Mouse (Mus musculus) erythroid progenitor cell, adult 5-6 weeks (primary cell): ENCODE results near the gene Spryd4. TPM values are rescaled to one million over a fixed set of nuclear protein-coding genes. Genes with fewer than 3 reads are reported as not detected.
"Not testable (repeated sequence)": the region's sequence is repeated elsewhere in the genome, so short reads cannot be mapped to it uniquely, and the experiment has no call there.

Experiments
- ATAC-seq: replicated peaks from 2 replicates; pipeline ENCODE4 v1.8.0; 2016; ENCODE audit warnings: moderate number of reproducible peaks, mild to moderate bottlenecking, moderate TSS enrichment, inconsistent platforms; ENCODE audit not compliant: poor library complexity, low FRiP score, severe bottlenecking
- total RNA-seq, 2 experiments: library from RNA; stranded (forward) in 1 of 2; stranded (reverse) in 1 of 2; fragments of 150-400 nt in 1 of 2; fragments of 186-747, 209-891 nt in 1 of 2; gene quantifications; 2 replicates each; pipeline versions ENCODE4 v1.2.3 to v1.2.4; 2015 to 2017; ENCODE audit warnings: low replicate concordance in 2 of 2

Spryd4 gene
- total RNA-seq, 2 experiments from 2014 or later = 2.1 to 3.1 TPM

GRCm38 (mm10) chr10:128228009-128228408 is 16.4 kb upstream of the Spryd4 start:
- ATAC-seq = no peak

- no peak for ATAC-seq
Measured at GRCm38 (mm10) chr10:128227592-128227991, 16.0 kb upstream of the Spryd4 start.

GRCm38 (mm10) chr10:128225538-128225937 is 13.9 kb upstream of the Spryd4 start, which contains the start of gene Mip:
Gene Mip (plus strand): TSS chr10:128225838.
- ATAC-seq = no peak

GRCm38 (mm10) chr10:128225064-128225463 is 13.5 kb upstream of the Spryd4 start:
- no peak for ATAC-seq

GRCm38 (mm10) chr10:128221533-128222286 is 10.1 kb upstream of the Spryd4 start:
- ATAC-seq = no peak

GRCm38 (mm10) chr10:128218387-128219117 is 6.9 kb upstream of the Spryd4 start:
- ATAC-seq = peak; percentile 83

GRCm38 (mm10) chr10:128214981-128215380 is 3.4 kb upstream of the Spryd4 start:
- no peak for ATAC-seq

GRCm38 (mm10) chr10:128214112-128214511 is 2.5 kb upstream of the Spryd4 start:
- ATAC-seq = not testable (repeated sequence)

- peak; percentile 80 for ATAC-seq
Measured at GRCm38 (mm10) chr10:128212871-128213323, 1.3 kb upstream of the Spryd4 start.

GRCm38 (mm10) chr10:128212148-128212547 is 541 bp upstream of the Spryd4 start:
- no peak for ATAC-seq

- peak; percentile 25; the same call in 1 of the 2 replicates for ATAC-seq
Measured at GRCm38 (mm10) chr10:128210954-128211353, 653 bp downstream of the Spryd4 start.

- ATAC-seq = no peak
Measured at GRCm38 (mm10) chr10:128210131-128210530, 1.5 kb downstream of the Spryd4 start.

- ATAC-seq = no peak
Measured at GRCm38 (mm10) chr10:128209311-128210009, 2.1 kb downstream of the Spryd4 start.

GRCm38 (mm10) chr10:128208326-128208725 is 3.3 kb downstream of the Spryd4 start:
- ATAC-seq = no peak

GRCm38 (mm10) chr10:128204941-128205340 is 6.7 kb downstream of the Spryd4 start:
- no peak for ATAC-seq

- ATAC-seq = no peak
Measured at GRCm38 (mm10) chr10:128201856-128202255, 9.8 kb downstream of the Spryd4 start.

- peak; percentile 70 for ATAC-seq
Measured at GRCm38 (mm10) chr10:128194551-128195461, 16.8 kb downstream of the Spryd4 start.

GRCm38 (mm10) chr10:128194024-128194550 is 17.5 kb downstream of the Spryd4 start, which contains the start of gene Gls2:
Gene Gls2 (plus strand): TSS chr10:128194457.
- ATAC-seq = peak; percentile 99

- no peak for ATAC-seq
Measured at GRCm38 (mm10) chr10:128193113-128193512, 18.5 kb downstream of the Spryd4 start.
